ENCODE assay signal across 29 mouse cellular contexts in genomic region chr14:34026710-34027109, GRCm38 (mm10). TPM values are rescaled to one million over a fixed set of nuclear protein-coding genes. Genes with fewer than 3 reads are reported as not detected.
DNase-seq lines count a peak whose midpoint lies in the region; ATAC-seq lines count a peak whose summit lies in the region.
"Had no signal": no experiment of that assay in that cellular context is flagged by ENCODE, and none has a peak within 500 bp of the region (broad histone marks: within the 10 kb centered on the region; RNA-seq: fewer than 3 reads in every experiment).

No protein-coding gene starts in this region.

- no peaks in the 10 kb centered on the region for H3K27me3 ChIP-seq in heart, embryonic 13.5 days (replicated peaks)
- no peaks in the 10 kb centered on the region for H3K27me3 ChIP-seq in heart, embryonic 12.5 days (replicated peaks)
- H3K27me3 ChIP-seq in heart, embryonic 16.5 days (ENCODE audit: control insufficient read depth, insufficient read depth, low read length), result no peaks in the 10 kb centered on the region
- no peaks in the 10 kb centered on the region for H3K27me3 ChIP-seq in liver, embryonic 11.5 days (replicated peaks; ENCODE audit: control insufficient read depth, insufficient read depth, low read length)
- no peaks in the 10 kb centered on the region for H3K27me3 ChIP-seq in liver, embryonic 12.5 days (replicated peaks)
- H3K27me3 ChIP-seq: embryonic facial prominence, embryonic 12.5 days; embryonic facial prominence, embryonic 15.5 days; hindbrain, embryonic 13.5 days; intestine, embryonic 15.5 days had no signal

- peaks cover 11% of the 10 kb centered on the region for H3K4me1 ChIP-seq in heart, embryonic 13.5 days
- H3K4me1 ChIP-seq in heart, embryonic 12.5 days (replicated peaks), result peaks cover 7% of the 10 kb centered on the region
- H3K4me1 ChIP-seq in heart, embryonic 16.5 days (ENCODE audit: control insufficient read depth, insufficient read depth, low read length), result peaks cover 6% of the 10 kb centered on the region; the same call in 1 of the 2 replicates
- no peaks in the 10 kb centered on the region for H3K4me1 ChIP-seq in liver, embryonic 11.5 days (replicated peaks; ENCODE audit: control insufficient read depth, insufficient read depth, low read length)
- no peaks in the 10 kb centered on the region for H3K4me1 ChIP-seq in liver, embryonic 12.5 days
- H3K4me1 ChIP-seq: embryonic facial prominence, embryonic 12.5 days; embryonic facial prominence, embryonic 15.5 days; hindbrain, embryonic 10.5 days; hindbrain, embryonic 13.5 days; intestine, embryonic 15.5 days had no signal

- H3K27ac ChIP-seq in heart, embryonic 13.5 days (replicated peaks), result peak overlapping the region; percentile 58
- H3K27ac ChIP-seq in heart, embryonic 12.5 days (ENCODE audit: poor library complexity, severe bottlenecking), result no peak overlapping the region
- H3K27ac ChIP-seq in heart, embryonic 16.5 days (ENCODE audit: low read length), result peak overlapping the region; percentile 57; the same call in 1 of the 2 replicates
- no peak overlapping the region for H3K27ac ChIP-seq in liver, embryonic 11.5 days (ENCODE audit: low read depth, low read length)
- no peak overlapping the region for H3K27ac ChIP-seq in liver, embryonic 12.5 days
- H3K27ac ChIP-seq: embryonic facial prominence, embryonic 12.5 days; embryonic facial prominence, embryonic 15.5 days; gastrocnemius, adult 2 months; hindbrain, embryonic 10.5 days; hindbrain, embryonic 13.5 days; intestine, embryonic 15.5 days had no signal

- peaks cover 11% of the 10 kb centered on the region for H3K9me3 ChIP-seq in heart, embryonic 13.5 days
- peaks cover 3% of the 10 kb centered on the region; the same call in 1 of the 2 replicates for H3K9me3 ChIP-seq in heart, embryonic 12.5 days (replicated peaks)
- H3K9me3 ChIP-seq in heart, embryonic 16.5 days (replicated peaks; ENCODE audit: control insufficient read depth, low read length), result 0 out of 2 replicates have a peak, but pooled peaks cover 4% of the 10 kb centered on the region
- no peaks in the 10 kb centered on the region; the same call in 1 of the 2 replicates for H3K9me3 ChIP-seq in liver, embryonic 11.5 days (ENCODE audit: control insufficient read depth, low read length)
- no peaks in the 10 kb centered on the region for H3K9me3 ChIP-seq in liver, embryonic 12.5 days (replicated peaks)
- H3K9me3 ChIP-seq: embryonic facial prominence, embryonic 12.5 days; embryonic facial prominence, embryonic 15.5 days; intestine, embryonic 15.5 days had no signal

- no peaks in the 10 kb centered on the region for H3K36me3 ChIP-seq in heart, embryonic 13.5 days
- no peaks in the 10 kb centered on the region for H3K36me3 ChIP-seq in heart, embryonic 12.5 days
- H3K36me3 ChIP-seq in heart, embryonic 16.5 days (ENCODE audit: control insufficient read depth, insufficient read depth), result no peaks in the 10 kb centered on the region
- no peaks in the 10 kb centered on the region for H3K36me3 ChIP-seq in liver, embryonic 11.5 days (ENCODE audit: control insufficient read depth, insufficient read depth, low read length)
- H3K36me3 ChIP-seq in liver, embryonic 12.5 days, result no peaks in the 10 kb centered on the region
- H3K36me3 ChIP-seq: embryonic facial prominence, embryonic 12.5 days; embryonic facial prominence, embryonic 15.5 days; hindbrain, embryonic 10.5 days; hindbrain, embryonic 13.5 days; intestine, embryonic 15.5 days had no signal

- H3K4me3 ChIP-seq in heart, embryonic 13.5 days, result no peak overlapping the region
- no peak overlapping the region for H3K4me3 ChIP-seq in heart, embryonic 12.5 days
- H3K4me3 ChIP-seq in heart, embryonic 16.5 days (ENCODE audit: low read length), result no peak overlapping the region
- no peak overlapping the region for H3K4me3 ChIP-seq in liver, embryonic 11.5 days (ENCODE audit: low read depth, low read length)
- H3K4me3 ChIP-seq in liver, embryonic 12.5 days, result no peak overlapping the region
- H3K4me3 ChIP-seq: embryonic facial prominence, embryonic 12.5 days; embryonic facial prominence, embryonic 15.5 days; gastrocnemius, adult 2 months; hindbrain, embryonic 10.5 days; hindbrain, embryonic 13.5 days; intestine, embryonic 15.5 days had no signal

- DNase-seq in heart, adult 9 months (ENCODE audit: low spot score in 2 of 2), result no peak
- peak; percentile 17 for DNase-seq in liver, embryonic 11.5 days (ENCODE audit: low spot score)
- DNase-seq in yolk sac, embryonic 10.5 days (ENCODE audit: low spot score), result peak; percentile 7
- no peak for DNase-seq in kidney, adult 9 months
- DNase-seq: adrenal gland, adult 2 months; adrenal gland, postnatal 14 days; cerebellum, adult 11 months; cerebellum, adult 2 months; cerebellum, adult 9-11 months; cerebellum, postnatal 25 days; forebrain, postnatal 0 days; gastrocnemius, adult 2 months; gastrocnemius, postnatal 14 days; kidney, adult 11 months had no signal

- no peak overlapping the region for H3K4me2 ChIP-seq in heart, embryonic 13.5 days
- H3K4me2 ChIP-seq in heart, embryonic 12.5 days, result no peak overlapping the region
- H3K4me2 ChIP-seq in heart, embryonic 16.5 days (ENCODE audit: low read depth, low read length), result peak overlapping the region; percentile 4; the same call in 1 of the 2 replicates
- no peak overlapping the region for H3K4me2 ChIP-seq in liver, embryonic 11.5 days
- no peak overlapping the region for H3K4me2 ChIP-seq in liver, embryonic 12.5 days
- H3K4me2 ChIP-seq: embryonic facial prominence, embryonic 12.5 days; embryonic facial prominence, embryonic 15.5 days; hindbrain, embryonic 13.5 days; intestine, embryonic 15.5 days had no signal

- no peak for ATAC-seq in heart, embryonic 13.5 days (ENCODE audit: extremely low read depth, insufficient number of reproducible peaks, low FRiP score, low TSS enrichment)
- no peak for ATAC-seq in heart, embryonic 12.5 days (ENCODE audit: insufficient number of reproducible peaks, low FRiP score)
- ATAC-seq in heart, embryonic 16.5 days (replicated peaks; ENCODE audit: extremely low read depth, insufficient read depth, low FRiP score), result peak; percentile 81
- ATAC-seq in liver, embryonic 11.5 days (replicated peaks; ENCODE audit: low FRiP score), result no peak
- ATAC-seq in liver, embryonic 12.5 days, result no peak
- ATAC-seq: CD4-positive, CD25-positive, alpha-beta regulatory T cell, adult 4 months; forebrain, embryonic 14.5 days; forebrain, postnatal 0 days; hindbrain, embryonic 16.5 days; intestine, embryonic 15.5 days had no signal

- 7% methylated on average over 2 of the region's 2 CpGs for WGBS in heart, embryonic 13.5 days
- 12% methylated on average over 2 of the region's 2 CpGs for WGBS in heart, embryonic 12.5 days
- WGBS in heart, embryonic 16.5 days, result 18% methylated on average over 2 of the region's 2 CpGs
- 48% methylated on average over 2 of the region's 2 CpGs for WGBS in liver, embryonic 11.5 days
- WGBS in liver, embryonic 12.5 days (ENCODE audit: insufficient replicate concordance), result 56% methylated on average over 2 of the region's 2 CpGs

- H3K9ac ChIP-seq in heart, embryonic 13.5 days, result no peak overlapping the region
- no peak overlapping the region for H3K9ac ChIP-seq in heart, embryonic 12.5 days
- no peak overlapping the region for H3K9ac ChIP-seq in heart, embryonic 16.5 days (ENCODE audit: low read length)
- H3K9ac ChIP-seq in liver, embryonic 11.5 days (ENCODE audit: low read depth, low read length), result no peak overlapping the region
- H3K9ac ChIP-seq in liver, embryonic 12.5 days, result no peak overlapping the region
- H3K9ac ChIP-seq: embryonic facial prominence, embryonic 12.5 days; embryonic facial prominence, embryonic 15.5 days; forebrain, postnatal 0 days; hindbrain, embryonic 13.5 days; intestine, embryonic 15.5 days had no signal

RNA-seq across cellular contexts. Expression of gene Gm5460, which starts 10.2 kb away (rescaled TPM):
- 0.04 TPM in 1 of 2 replicates, not detected in the other for polyA plus RNA-seq in heart, embryonic 13.5 days (2015; fragmentation: Nextera tagmentation; extraction: Ambion mirVana)
- polyA plus RNA-seq in heart, embryonic 12.5 days (2016; fragmentation: Nextera tagmentation; extraction: Ambion mirVana), result not detected in 2 replicates
- not detected in 2 replicates for polyA plus RNA-seq in heart, embryonic 16.5 days (2015; fragmentation: Nextera tagmentation; extraction: Ambion mirVana)
- polyA plus RNA-seq in liver, embryonic 11.5 days (2014; fragmentation: Nextera tagmentation; extraction: Ambion mirVana), result not detected in 2 replicates
- not detected in 2 replicates for polyA plus RNA-seq in liver, embryonic 12.5 days (2016; fragmentation: Nextera tagmentation; extraction: Ambion mirVana)
- polyA plus RNA-seq: C2C12; CD4-positive, CD25-positive, alpha-beta regulatory T cell, adult 4 months; cerebellum, adult 2 months; embryonic facial prominence, embryonic 12.5 days; embryonic facial prominence, embryonic 15.5 days; forebrain, embryonic 11.5 days; forebrain, embryonic 14.5 days; forebrain, postnatal 0 days; frontal cortex, adult 2 months; hindbrain, embryonic 10.5 days; hindbrain, embryonic 13.5 days; hindbrain, embryonic 16.5 days; intestine, embryonic 15.5 days had no signal

RNA-seq across cellular contexts. Expression of gene Gm30083, which starts 11.7 kb away (rescaled TPM):
- not detected in 2 replicates for polyA plus RNA-seq in heart, embryonic 13.5 days (2015; fragmentation: Nextera tagmentation; extraction: Ambion mirVana)
- not detected in 2 replicates for polyA plus RNA-seq in heart, embryonic 12.5 days (2016; fragmentation: Nextera tagmentation; extraction: Ambion mirVana)
- polyA plus RNA-seq in heart, embryonic 16.5 days (2015; fragmentation: Nextera tagmentation; extraction: Ambion mirVana), result not detected in 2 replicates
- polyA plus RNA-seq in liver, embryonic 11.5 days (2014; fragmentation: Nextera tagmentation; extraction: Ambion mirVana), result not detected in 2 replicates
- polyA plus RNA-seq in liver, embryonic 12.5 days (2016; fragmentation: Nextera tagmentation; extraction: Ambion mirVana), result not detected in 2 replicates
- polyA plus RNA-seq: adrenal gland, adult 2 months; C2C12; CD4-positive, CD25-positive, alpha-beta regulatory T cell, adult 4 months; cerebellum, adult 2 months; embryonic facial prominence, embryonic 12.5 days; embryonic facial prominence, embryonic 15.5 days; forebrain, embryonic 11.5 days; forebrain, embryonic 14.5 days; forebrain, postnatal 0 days; frontal cortex, adult 2 months; hindbrain, embryonic 10.5 days; hindbrain, embryonic 13.5 days; hindbrain, embryonic 16.5 days; intestine, embryonic 15.5 days had no signal

RNA-seq across cellular contexts. Expression of gene Antxrl, which starts 25.8 kb away (rescaled TPM):
- polyA plus RNA-seq in heart, embryonic 13.5 days (2015; fragmentation: Nextera tagmentation; extraction: Ambion mirVana), result not detected in 2 replicates
- not detected in 2 replicates for polyA plus RNA-seq in heart, embryonic 12.5 days (2016; fragmentation: Nextera tagmentation; extraction: Ambion mirVana)
- not detected in 2 replicates for polyA plus RNA-seq in heart, embryonic 16.5 days (2015; fragmentation: Nextera tagmentation; extraction: Ambion mirVana)
- not detected in 2 replicates for polyA plus RNA-seq in liver, embryonic 11.5 days (2014; fragmentation: Nextera tagmentation; extraction: Ambion mirVana)
- polyA plus RNA-seq in liver, embryonic 12.5 days (2016; fragmentation: Nextera tagmentation; extraction: Ambion mirVana), result not detected in 2 replicates
- polyA plus RNA-seq: adrenal gland, adult 2 months; CD4-positive, CD25-positive, alpha-beta regulatory T cell, adult 4 months; cerebellum, adult 2 months; embryonic facial prominence, embryonic 12.5 days; embryonic facial prominence, embryonic 15.5 days; forebrain, embryonic 11.5 days; forebrain, embryonic 14.5 days; forebrain, postnatal 0 days; frontal cortex, adult 2 months; hindbrain, embryonic 10.5 days; hindbrain, embryonic 13.5 days; hindbrain, embryonic 16.5 days; intestine, embryonic 15.5 days had no signal

RNA-seq across cellular contexts. Expression of gene Zfp488, which starts 48.1 kb away (rescaled TPM):
- 0.03 TPM in 2 replicates for polyA plus RNA-seq in heart, embryonic 13.5 days (2015; fragmentation: Nextera tagmentation; extraction: Ambion mirVana)
- polyA plus RNA-seq in heart, embryonic 12.5 days (2016; fragmentation: Nextera tagmentation; extraction: Ambion mirVana), result 0.04 TPM in 1 of 2 replicates, not detected in the other
- 0.04 TPM in 1 of 2 replicates, not detected in the other for polyA plus RNA-seq in heart, embryonic 16.5 days (2015; fragmentation: Nextera tagmentation; extraction: Ambion mirVana)
- 0.08 TPM in 1 of 2 replicates, not detected in the other for polyA plus RNA-seq in liver, embryonic 11.5 days (2014; fragmentation: Nextera tagmentation; extraction: Ambion mirVana)
- 0.05 TPM in 1 of 2 replicates, not detected in the other for polyA plus RNA-seq in liver, embryonic 12.5 days (2016; fragmentation: Nextera tagmentation; extraction: Ambion mirVana)
- polyA plus RNA-seq: adrenal gland, adult 2 months; C2C12; CD4-positive, CD25-positive, alpha-beta regulatory T cell, adult 4 months had no signal

RNA-seq across cellular contexts. Expression of gene Anxa8, which starts 59.1 kb away (rescaled TPM):
- polyA plus RNA-seq in heart, embryonic 13.5 days (2015; fragmentation: Nextera tagmentation; extraction: Ambion mirVana), result 0.91 and 1.3 TPM in 2 replicates
- polyA plus RNA-seq in heart, embryonic 12.5 days (2016; fragmentation: Nextera tagmentation; extraction: Ambion mirVana), result 0.61 and 0.74 TPM in 2 replicates
- 5.2 and 5.3 TPM in 2 replicates for polyA plus RNA-seq in heart, embryonic 16.5 days (2015; fragmentation: Nextera tagmentation; extraction: Ambion mirVana)
- polyA plus RNA-seq in liver, embryonic 11.5 days (2014; fragmentation: Nextera tagmentation; extraction: Ambion mirVana), result 0.14 and 0.27 TPM in 2 replicates
- polyA plus RNA-seq in liver, embryonic 12.5 days (2016; fragmentation: Nextera tagmentation; extraction: Ambion mirVana), result 0.11 TPM in 1 of 2 replicates, not detected in the other
- polyA plus RNA-seq: CD4-positive, CD25-positive, alpha-beta regulatory T cell, adult 4 months; forebrain, embryonic 14.5 days; hindbrain, embryonic 13.5 days had no signal

Comparison
In these comparisons a context has a peak if more than half of its experiments do, and no peak if none do; other contexts are left out.
1. H3K27ac ChIP-seq: peak in heart, embryonic 13.5 days (single experiment) and heart, embryonic 16.5 days (single experiment); none in heart, embryonic 12.5 days (single experiment), liver, embryonic 11.5 days (single experiment) and liver, embryonic 12.5 days (single experiment).
2. DNase-seq: peak in liver, embryonic 11.5 days (single experiment) and yolk sac, embryonic 10.5 days (single experiment); none in heart, adult 9 months (0 of 2) and kidney, adult 9 months (single experiment).